Mouse (Mus musculus) embryonic facial prominence, embryonic 12.5 days (tissue): Measurements from ENCODE around the gene Tmbim4. TPM values are rescaled to one million over a fixed set of nuclear protein-coding genes. Genes with fewer than 3 reads are reported as not detected.
"Not testable (repeated sequence)": the region's sequence is repeated elsewhere in the genome, so short reads cannot be mapped to it uniquely, and the experiment has no call there.

Experiments used
- ATAC-seq: fragments of 200-750 bp; cut with Nextera tagmentation; 2 replicates; pipeline ENCODE4 v1.8.0; 2017; ENCODE audit not compliant: insufficient number of reproducible peaks, insufficient read depth, low FRiP score, low TSS enrichment
- H3K27ac ChIP-seq: fragments of 300-500 bp; sonication (generic); 2 replicates; pipeline ENCODE4 v1.5.1; 2016; ENCODE audit warnings: mild to moderate bottlenecking
- H3K27me3 ChIP-seq: fragments of 300-500 bp; sonication (generic); 2 replicates; pipeline ENCODE4 v1.6.1; 2016; ENCODE audit warnings: mild to moderate bottlenecking, moderate library complexity
- H3K36me3 ChIP-seq: fragments of 300-500 bp; sonication (generic); 2 replicates; pipeline ENCODE4 v1.6.1; 2016; ENCODE audit warnings: mild to moderate bottlenecking
- H3K4me1 ChIP-seq: fragments of 300-500 bp; sonication (generic); 2 replicates; pipeline ENCODE4 v1.6.1; 2016
- H3K4me2 ChIP-seq: fragments of 300-500 bp; sonication (generic); replicated peaks from 2 replicates; pipeline ENCODE4 v1.6.1; 2016; ENCODE audit warnings: mild to moderate bottlenecking, moderate library complexity
- H3K4me3 ChIP-seq: fragments of 300-500 bp; sonication (generic); 2 replicates; pipeline ENCODE4 v1.5.1; 2016; ENCODE audit warnings: mild to moderate bottlenecking
- H3K9ac ChIP-seq: fragments of 300-500 bp; sonication (generic); 2 replicates; pipeline ENCODE4 v1.6.1; 2016; ENCODE audit warnings: mild to moderate bottlenecking, moderate library complexity
- H3K9me3 ChIP-seq: fragments of 300-500 bp; sonication (generic); 2 replicates; pipeline ENCODE4 v1.6.1; 2016; ENCODE audit warnings: mild to moderate bottlenecking, moderate library complexity
- WGBS: fragments of 180-500 bp; shearing (Covaris S2); methylation state at CpG from one replicate; pipeline ENCODE4 v1.1.7; 2016; 5-methylcytosine and 5-hydroxymethylcytosine counted together
- polyA plus RNA-seq: library from polyadenylated mRNA; unstranded; fragments of >200 nt; fragmentation: Nextera tagmentation; extraction: Ambion mirVana; gene quantifications from 2 replicates; pipeline ENCODE4 v1.2.1, GENCODE M21; 2016

Gene Tmbim4
- polyA plus RNA-seq, 1 experiment from 2014 or later: 67.8 TPM

GRCm38 (mm10) chr10:120201961-120202402, 592 bp downstream of the Tmbim4 start, which contains the start of gene Irak3:
Irak3 (minus strand) TSS chr10:120202130.
- no peaks in the 10 kb centered on the region for H3K9me3 ChIP-seq
- no peaks in the 10 kb centered on the region for H3K36me3 ChIP-seq
- H3K27me3 ChIP-seq: peaks cover 9% of the 10 kb centered on the region; the same call in 1 of the 2 replicates
- H3K27ac ChIP-seq: no peak within 1 kb of the TSS
- peak within 1 kb of the TSS; percentile 64 for H3K9ac ChIP-seq
- 2% methylated on average over 13 of the region's 13 CpGs for WGBS
- H3K4me2 ChIP-seq: peak within 1 kb of the TSS; percentile 90
- 0 out of 2 replicates have a peak, but pooled peaks have one; percentile 47 for ATAC-seq
- H3K4me1 ChIP-seq: no peaks in the 10 kb centered on the region
- peak within 1 kb of the TSS; percentile 51 for H3K4me3 ChIP-seq

- H3K4me2 ChIP-seq: no peak overlapping the region
- no peaks in the 10 kb centered on the region for H3K9me3 ChIP-seq
- H3K27me3 ChIP-seq: peaks cover 9% of the 10 kb centered on the region; the same call in 1 of the 2 replicates
- 71% methylated on average over 16 of the region's 16 CpGs for WGBS
- no peak overlapping the region for H3K27ac ChIP-seq
- no peak for ATAC-seq
- no peak overlapping the region for H3K9ac ChIP-seq
- no peak overlapping the region for H3K4me3 ChIP-seq
- no peaks in the 10 kb centered on the region for H3K4me1 ChIP-seq
- H3K36me3 ChIP-seq: no peaks in the 10 kb centered on the region
These were observed 1.3 kb downstream of the Tmbim4 start for GRCm38 (mm10) chr10:120202467-120203250.

GRCm38 (mm10) chr10:120204591-120205210, 3.3 kb downstream of the Tmbim4 start:
- peaks cover 3% of the 10 kb centered on the region; the same call in 1 of the 2 replicates for H3K4me1 ChIP-seq
- ATAC-seq: no peak
- H3K4me3 ChIP-seq: no peak overlapping the region
- peaks cover 9% of the 10 kb centered on the region; the same call in 1 of the 2 replicates for H3K27me3 ChIP-seq
- no peak overlapping the region for H3K9ac ChIP-seq
- no peaks in the 10 kb centered on the region for H3K9me3 ChIP-seq
- no peak overlapping the region for H3K27ac ChIP-seq
- no peaks in the 10 kb centered on the region for H3K36me3 ChIP-seq
- 78% methylated on average over 13 of the region's 13 CpGs for WGBS
- H3K4me2 ChIP-seq: no peak overlapping the region

- ATAC-seq: no peak
- Histone ChIP-seq H3K27ac (no peak overlapping the region), H3K27me3 (no peaks in the 10 kb centered on the region), H3K36me3 (no peaks in the 10 kb centered on the region), H3K4me3 (no peak overlapping the region), H3K4me2 (no peak overlapping the region), H3K9ac (no peak overlapping the region), H3K9me3 (no peaks in the 10 kb centered on the region), H3K4me1 (peaks cover 6% of the 10 kb centered on the region; the same call in 1 of the 2 replicates)
- 86% methylated on average over 8 of the region's 8 CpGs for WGBS
These were observed 6.6 kb downstream of the Tmbim4 start for GRCm38 (mm10) chr10:120208015-120208414.

GRCm38 (mm10) chr10:120208575-120209538, 7.5 kb downstream of the Tmbim4 start:
- 3% methylated on average over 53 of the region's 53 CpGs for WGBS
- ATAC-seq: peak; percentile 83; the same call in 1 of the 2 replicates
- Histone ChIP-seq H3K9ac (peak overlapping the region; percentile 80), H3K27ac (no peak overlapping the region), H3K4me1 (peaks cover 6% of the 10 kb centered on the region; the same call in 1 of the 2 replicates), H3K27me3 (no peaks in the 10 kb centered on the region), H3K4me2 (peak overlapping the region; percentile 70), H3K36me3 (no peaks in the 10 kb centered on the region), H3K9me3 (no peaks in the 10 kb centered on the region), H3K4me3 (peak overlapping the region; percentile 99)

GRCm38 (mm10) chr10:120209539-120209925, 8.1 kb downstream of the Tmbim4 start:
- ATAC-seq: no peak
- peaks cover 6% of the 10 kb centered on the region; the same call in 1 of the 2 replicates for H3K4me1 ChIP-seq
- WGBS: 64% methylated on average over 6 of the region's 6 CpGs

GRCm38 (mm10) chr10:120210096-120210495, 8.7 kb downstream of the Tmbim4 start:
- Histone ChIP-seq H3K36me3 (no peaks in the 10 kb centered on the region), H3K27me3 (no peaks in the 10 kb centered on the region), H3K4me1 (peaks cover 6% of the 10 kb centered on the region; the same call in 1 of the 2 replicates), H3K4me2 (peak overlapping the region; percentile 70; the same call in 1 of the 2 replicates), H3K9me3 (no peaks in the 10 kb centered on the region), H3K9ac (no peak overlapping the region), H3K27ac (no peak overlapping the region), H3K4me3 (no peak overlapping the region)
- no peak for ATAC-seq
- WGBS: 87% methylated on average over 3 of the region's 3 CpGs

More at GRCm38 (mm10) chr10:120209539-120209925, 8.1 kb downstream of the Tmbim4 start:
- Histone ChIP-seq H3K27me3 (no peaks in the 10 kb centered on the region), H3K9ac (no peak overlapping the region), H3K4me3 (peak overlapping the region; percentile 99), H3K27ac (no peak overlapping the region), H3K36me3 (no peaks in the 10 kb centered on the region), H3K4me2 (peak overlapping the region; percentile 70), H3K9me3 (no peaks in the 10 kb centered on the region)

GRCm38 (mm10) chr10:120217099-120217498, 15.7 kb downstream of the Tmbim4 start:
- WGBS: 89% methylated on average over 1 of the region's 1 CpGs
- H3K9me3 ChIP-seq, H3K27ac ChIP-seq, H3K27me3 ChIP-seq, H3K4me2 ChIP-seq, H3K9ac ChIP-seq, H3K4me1 ChIP-seq, H3K4me3 ChIP-seq, ATAC-seq: not testable (repeated sequence)
- H3K36me3 ChIP-seq: peaks cover 14% of the 10 kb centered on the region

GRCm38 (mm10) chr10:120218996-120219395, 17.6 kb downstream of the Tmbim4 start:
- Histone ChIP-seq H3K9me3 (no peaks in the 10 kb centered on the region), H3K27ac (no peak overlapping the region), H3K4me1 (no peaks in the 10 kb centered on the region), H3K4me2 (no peak overlapping the region), H3K9ac (no peak overlapping the region), H3K36me3 (peaks cover 14% of the 10 kb centered on the region), H3K27me3 (no peaks in the 10 kb centered on the region), H3K4me3 (no peak overlapping the region)
- no peak for ATAC-seq
- 95% methylated on average over 10 of the region's 10 CpGs for WGBS

GRCm38 (mm10) chr10:120219578-120220359, 18.4 kb downstream of the Tmbim4 start:
- no peak overlapping the region for H3K9ac ChIP-seq
- H3K9me3 ChIP-seq: no peaks in the 10 kb centered on the region
- no peaks in the 10 kb centered on the region for H3K4me1 ChIP-seq
- no peak overlapping the region for H3K4me2 ChIP-seq
- 88% methylated on average over 14 of the region's 14 CpGs for WGBS
- peaks cover 14% of the 10 kb centered on the region for H3K36me3 ChIP-seq
- no peak overlapping the region for H3K27ac ChIP-seq
- no peak for ATAC-seq
- H3K27me3 ChIP-seq: no peaks in the 10 kb centered on the region
- H3K4me3 ChIP-seq: no peak overlapping the region
